ENCODE assay signal across 11 mouse cellular contexts in the genomic region with DNA sequence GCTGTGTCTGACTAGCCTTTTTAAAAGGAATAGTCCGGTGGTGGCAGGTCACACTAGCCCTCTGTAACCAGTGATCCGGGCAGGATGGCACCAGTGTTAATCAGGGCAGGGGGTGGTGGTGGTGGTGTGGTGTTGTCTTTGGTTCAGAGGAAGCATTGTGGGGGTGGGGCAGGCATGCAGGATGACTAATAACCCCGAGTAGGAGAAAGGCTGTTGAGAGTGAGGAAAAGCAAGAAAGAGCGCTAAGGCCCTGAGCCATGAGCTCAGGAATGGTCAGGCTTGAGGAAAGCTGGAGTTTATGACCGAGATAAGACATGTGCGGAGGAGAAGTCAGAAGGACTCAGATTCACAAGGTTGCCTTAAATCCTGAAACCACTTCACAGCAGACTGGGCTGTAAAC.
DNase-seq lines count a peak whose midpoint lies in the region; ATAC-seq and TF ChIP-seq lines count a peak whose summit lies in the region.
"Had no signal": no experiment of that assay in that cellular context is flagged by ENCODE, and none has a peak within 500 bp of the region (broad histone marks: within the 10 kb centered on the region; RNA-seq: fewer than 3 reads in every experiment).

No protein-coding gene starts in this region.

- peaks cover 94% of the 10 kb centered on the region for H3K4me1 ChIP-seq in heart, embryonic 12.5 days (replicated peaks)
- no peaks in the 10 kb centered on the region for H3K4me1 ChIP-seq in forebrain, embryonic 14.5 days (ENCODE audit: control insufficient read depth, insufficient read depth, low read length)

- H3K27me3 ChIP-seq in heart, embryonic 12.5 days (replicated peaks), result no peaks in the 10 kb centered on the region
- no peaks in the 10 kb centered on the region for H3K27me3 ChIP-seq in Patski
- no peaks in the 10 kb centered on the region for H3K27me3 ChIP-seq in forebrain, embryonic 14.5 days (replicated peaks; ENCODE audit: control insufficient read depth, insufficient read depth, low read length)

- H3K4me2 ChIP-seq in heart, embryonic 12.5 days, result no peak overlapping the region
- H3K4me2 ChIP-seq in forebrain, embryonic 14.5 days (ENCODE audit: low read length), result no peak overlapping the region

- POLR2A ChIA-PET in Patski (lab: Charles Lee), result no interaction called here

- no peak for TF ChIP-seq CTCF in Patski (IDR thresholded peaks at IDR 0.05)

- CTCF ChIA-PET in Patski (lab: Charles Lee), result interaction anchor here (0.8 to 1.3 kb wide), 2 partner anchors 20 to 38 kb away, joined by 3 read pairs; no protein-coding TSS in a partner anchor

- H3K9ac ChIP-seq in heart, embryonic 12.5 days, result no peak overlapping the region
- no peak overlapping the region for H3K9ac ChIP-seq in forebrain, embryonic 14.5 days (ENCODE audit: low read length)

- no peak for ATAC-seq in heart, embryonic 12.5 days (ENCODE audit: insufficient number of reproducible peaks, low FRiP score)
- peak; percentile 96 for ATAC-seq in Patski
- ATAC-seq in forebrain, embryonic 14.5 days, result no peak
- no peak for ATAC-seq in granulocyte monocyte progenitor cell, adult 5-6 weeks (replicated peaks; ENCODE audit: poor library complexity, severe bottlenecking)

- no peaks in the 10 kb centered on the region for H3K36me3 ChIP-seq in heart, embryonic 12.5 days
- H3K36me3 ChIP-seq in forebrain, embryonic 14.5 days (ENCODE audit: control insufficient read depth, insufficient read depth, low read length), result no peaks in the 10 kb centered on the region
- H3K36me3 ChIP-seq: G1E; hindbrain, embryonic 10.5 days had no signal

- H3K27ac ChIP-seq in heart, embryonic 12.5 days (ENCODE audit: poor library complexity, severe bottlenecking), result peak overlapping the region; percentile 72
- H3K27ac ChIP-seq in forebrain, embryonic 14.5 days (ENCODE audit: low read depth, low read length), result no peak overlapping the region

- 30% methylated on average over 6 of the region's 6 CpGs for WGBS in heart, embryonic 12.5 days
- WGBS in forebrain, embryonic 14.5 days, result 67% methylated on average over 6 of the region's 6 CpGs

- in situ Hi-C loops in Patski (cut with MboI; ENCODE audit: low pct_unique_long_range_greater_than_20kb), result no loop called here

- DNase-seq in heart, postnatal 4 days, result no peak
- peak; percentile 56 for DNase-seq in 3134 (ENCODE audit: extremely low read depth, insufficient read length, low spot score)
- DNase-seq in Patski (ENCODE audit: low read depth, low spot score), result peak; percentile 91
- DNase-seq in kidney, postnatal 4 days, result peak; percentile 65 to 77
- no peak for DNase-seq in forebrain, embryonic 14.5 days (ENCODE audit: low spot score)
- DNase-seq in thymus, postnatal 10 days (ENCODE audit: low spot score in 2 of 2), result no peak
- DNase-seq: spleen, adult 18-20 months had no signal

- H3K4me3 ChIP-seq in heart, embryonic 12.5 days, result no peak overlapping the region
- H3K4me3 ChIP-seq in forebrain, embryonic 14.5 days (ENCODE audit: low read depth, low read length), result no peak overlapping the region
- H3K4me3 ChIP-seq: hindbrain, embryonic 10.5 days had no signal

- H3K9me3 ChIP-seq in heart, embryonic 12.5 days (replicated peaks), result no peaks in the 10 kb centered on the region
- H3K9me3 ChIP-seq in forebrain, embryonic 14.5 days (replicated peaks; ENCODE audit: control insufficient read depth, low read length), result no peaks in the 10 kb centered on the region
- H3K9me3 ChIP-seq: G1E; hindbrain, embryonic 10.5 days had no signal

Comparison
In these comparisons a context has a peak if more than half of its experiments do, and no peak if none do; other contexts are left out.
1. DNase-seq: peak in 3134 (single experiment), Patski (single experiment) and kidney, postnatal 4 days (2 of 2); none in heart, postnatal 4 days (single experiment), forebrain, embryonic 14.5 days (single experiment) and thymus, postnatal 10 days (0 of 2).